Mouse (Mus musculus): ENCODE measurements around the gene Cd5. TPM values are rescaled to one million over a fixed set of nuclear protein-coding genes. Genes with fewer than 3 reads are reported as not detected.

Cd5 gene
- not detected in 2 replicates for polyA plus RNA-seq (2012; ENCODE audit: insufficient read depth, insufficient read length, low replicate concordance, missing spikeins)

GRCm38 (mm10) chr19:10738811-10739210 lies at the start of gene Cd5:
TSS of gene Cd5 (minus strand) at chr19:10739002.
- WGBS: 75% methylated on average over 4 of the region's 4 CpGs
- Histone ChIP-seq H3K4me1 (ENCODE audit: control insufficient read depth, insufficient read depth, low read length) (no peaks in the 10 kb centered on the region), H3K4me3 (ENCODE audit: insufficient read depth, low read depth, low read length) (no peak within 1 kb of the TSS; the same call in 1 of the 2 replicates), H3K27ac (ENCODE audit: insufficient read depth, low read depth, low read length) (no peak within 1 kb of the TSS)
- TF ChIP-seq CTCF (IDR thresholded peaks at IDR 0.05; ENCODE audit: insufficient read depth, low read depth, low read length) (no peak), POLR2A (IDR thresholded peaks at IDR 0.05; ENCODE audit: insufficient read depth, low read depth, low read length) (no peak)

GRCm38 (mm10) chr19:10788242-10788641 lies 49.4 kb upstream of the Cd5 start:
- Histone ChIP-seq H3K4me3 (ENCODE audit: insufficient read depth, low read depth, low read length) (no peak overlapping the region), H3K4me1 (ENCODE audit: control insufficient read depth, insufficient read depth, low read length) (no peaks in the 10 kb centered on the region; the same call in 1 of the 2 replicates), H3K27ac (ENCODE audit: insufficient read depth, low read depth, low read length) (no peak overlapping the region)
- TF ChIP-seq POLR2A (IDR thresholded peaks at IDR 0.05; ENCODE audit: insufficient read depth, low read depth, low read length): no peak
- no peak for TF ChIP-seq CTCF (IDR thresholded peaks at IDR 0.05; ENCODE audit: insufficient read depth, low read depth, low read length)
- WGBS: 82% methylated on average over 9 of the region's 9 CpGs

GRCm38 (mm10) chr19:10787406-10787805 lies 48.6 kb upstream of the Cd5 start:
- TF ChIP-seq CTCF (IDR thresholded peaks at IDR 0.05; ENCODE audit: insufficient read depth, low read depth, low read length) (no peak), POLR2A (IDR thresholded peaks at IDR 0.05; ENCODE audit: insufficient read depth, low read depth, low read length) (no peak)
- H3K4me3 ChIP-seq (ENCODE audit: insufficient read depth, low read depth, low read length): no peak overlapping the region
- 79% methylated on average over 4 of the region's 4 CpGs for WGBS
- no peak overlapping the region for H3K27ac ChIP-seq (ENCODE audit: insufficient read depth, low read depth, low read length)
- no peaks in the 10 kb centered on the region; the same call in 1 of the 2 replicates for H3K4me1 ChIP-seq (ENCODE audit: control insufficient read depth, insufficient read depth, low read length)

GRCm38 (mm10) chr19:10786753-10787152 lies 48.0 kb upstream of the Cd5 start:
- TF ChIP-seq POLR2A (IDR thresholded peaks at IDR 0.05; ENCODE audit: insufficient read depth, low read depth, low read length) (no peak), CTCF (IDR thresholded peaks at IDR 0.05; ENCODE audit: insufficient read depth, low read depth, low read length) (no peak)
- WGBS: 73% methylated on average over 6 of the region's 6 CpGs
- no peak overlapping the region for H3K4me3 ChIP-seq (ENCODE audit: insufficient read depth, low read depth, low read length)
- no peak overlapping the region for H3K27ac ChIP-seq (ENCODE audit: insufficient read depth, low read depth, low read length)
- no peaks in the 10 kb centered on the region; the same call in 1 of the 2 replicates for H3K4me1 ChIP-seq (ENCODE audit: control insufficient read depth, insufficient read depth, low read length)

- 85% methylated on average over 10 of the region's 10 CpGs for WGBS
Measured at GRCm38 (mm10) chr19:10784796-10785459, 46.1 kb upstream of the Cd5 start.

GRCm38 (mm10) chr19:10784061-10784460 lies 45.3 kb upstream of the Cd5 start:
- Histone ChIP-seq H3K4me3 (ENCODE audit: insufficient read depth, low read depth, low read length) (no peak overlapping the region), H3K27ac (ENCODE audit: insufficient read depth, low read depth, low read length) (no peak overlapping the region), H3K4me1 (ENCODE audit: control insufficient read depth, insufficient read depth, low read length) (no peaks in the 10 kb centered on the region; the same call in 1 of the 2 replicates)
- WGBS: 46% methylated on average over 3 of the region's 3 CpGs
- TF ChIP-seq CTCF (IDR thresholded peaks at IDR 0.05; ENCODE audit: insufficient read depth, low read depth, low read length): no peak
- no peak for TF ChIP-seq POLR2A (IDR thresholded peaks at IDR 0.05; ENCODE audit: insufficient read depth, low read depth, low read length)

More at GRCm38 (mm10) chr19:10784796-10785459, 46.1 kb upstream of the Cd5 start:
- Histone ChIP-seq H3K4me1 (ENCODE audit: control insufficient read depth, insufficient read depth, low read length) (no peaks in the 10 kb centered on the region; the same call in 1 of the 2 replicates), H3K4me3 (ENCODE audit: insufficient read depth, low read depth, low read length) (no peak overlapping the region), H3K27ac (ENCODE audit: insufficient read depth, low read depth, low read length) (no peak overlapping the region)
- TF ChIP-seq CTCF (IDR thresholded peaks at IDR 0.05; ENCODE audit: insufficient read depth, low read depth, low read length) (no peak), POLR2A (IDR thresholded peaks at IDR 0.05; ENCODE audit: insufficient read depth, low read depth, low read length) (no peak)

GRCm38 (mm10) chr19:10783168-10783567 lies 44.4 kb upstream of the Cd5 start:
- Histone ChIP-seq H3K27ac (ENCODE audit: insufficient read depth, low read depth, low read length) (no peak overlapping the region), H3K4me1 (ENCODE audit: control insufficient read depth, insufficient read depth, low read length) (no peaks in the 10 kb centered on the region; the same call in 1 of the 2 replicates), H3K4me3 (ENCODE audit: insufficient read depth, low read depth, low read length) (no peak overlapping the region)
- TF ChIP-seq POLR2A (IDR thresholded peaks at IDR 0.05; ENCODE audit: insufficient read depth, low read depth, low read length) (no peak), CTCF (IDR thresholded peaks at IDR 0.05; ENCODE audit: insufficient read depth, low read depth, low read length) (no peak)
- WGBS: 85% methylated on average over 4 of the region's 4 CpGs

GRCm38 (mm10) chr19:10781641-10782040 lies 42.8 kb upstream of the Cd5 start:
- TF ChIP-seq POLR2A (IDR thresholded peaks at IDR 0.05; ENCODE audit: insufficient read depth, low read depth, low read length): no peak
- no peak for TF ChIP-seq CTCF (IDR thresholded peaks at IDR 0.05; ENCODE audit: insufficient read depth, low read depth, low read length)
- 81% methylated on average over 4 of the region's 4 CpGs for WGBS
- no peak overlapping the region for H3K27ac ChIP-seq (ENCODE audit: insufficient read depth, low read depth, low read length)

GRCm38 (mm10) chr19:10776906-10777305 lies 38.1 kb upstream of the Cd5 start:
- H3K27ac ChIP-seq (ENCODE audit: insufficient read depth, low read depth, low read length): no peak overlapping the region
- H3K4me3 ChIP-seq (ENCODE audit: insufficient read depth, low read depth, low read length): no peak overlapping the region
- 85% methylated on average over 4 of the region's 4 CpGs for WGBS
- TF ChIP-seq POLR2A (IDR thresholded peaks at IDR 0.05; ENCODE audit: insufficient read depth, low read depth, low read length) (no peak), CTCF (IDR thresholded peaks at IDR 0.05; ENCODE audit: insufficient read depth, low read depth, low read length) (no peak)
- no peaks in the 10 kb centered on the region for H3K4me1 ChIP-seq (ENCODE audit: control insufficient read depth, insufficient read depth, low read length)

More at GRCm38 (mm10) chr19:10781641-10782040, 42.8 kb upstream of the Cd5 start:
- Histone ChIP-seq H3K4me3 (ENCODE audit: insufficient read depth, low read depth, low read length) (no peak overlapping the region), H3K4me1 (ENCODE audit: control insufficient read depth, insufficient read depth, low read length) (no peaks in the 10 kb centered on the region)

Data from olfactory bulb, adult 2 months (tissue).